Mouse (Mus musculus) cerebellum, adult 11-12 months (tissue): Measurements from ENCODE around the gene Traf7.

Source experiments
- DNase-seq: peaks from one replicate; pipeline ENCODE4 v3.0.0; 2022

Gene Traf7

DNA sequence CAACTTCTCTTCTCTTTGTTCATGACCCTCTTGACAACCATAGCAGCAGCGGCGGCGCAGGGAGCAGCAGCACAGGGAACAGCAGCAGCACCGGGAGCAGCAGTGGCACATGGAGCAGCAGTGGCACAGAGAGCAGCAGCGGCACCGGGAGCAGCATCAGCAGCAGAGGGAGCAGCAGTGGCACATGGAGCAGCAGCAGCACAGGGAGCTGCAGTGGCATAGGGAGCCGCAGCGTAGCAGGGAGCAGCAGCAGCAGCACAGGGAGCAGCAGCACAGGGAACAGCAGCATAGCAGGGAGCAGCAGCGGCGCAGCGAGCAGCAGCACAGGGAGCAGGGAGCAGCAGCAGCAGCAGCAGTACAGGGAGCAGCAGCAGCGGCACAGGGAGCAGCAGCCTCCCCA, 16.9 kb upstream of the Traf7 start:
- peak; percentile 19 for DNase-seq

DNA sequence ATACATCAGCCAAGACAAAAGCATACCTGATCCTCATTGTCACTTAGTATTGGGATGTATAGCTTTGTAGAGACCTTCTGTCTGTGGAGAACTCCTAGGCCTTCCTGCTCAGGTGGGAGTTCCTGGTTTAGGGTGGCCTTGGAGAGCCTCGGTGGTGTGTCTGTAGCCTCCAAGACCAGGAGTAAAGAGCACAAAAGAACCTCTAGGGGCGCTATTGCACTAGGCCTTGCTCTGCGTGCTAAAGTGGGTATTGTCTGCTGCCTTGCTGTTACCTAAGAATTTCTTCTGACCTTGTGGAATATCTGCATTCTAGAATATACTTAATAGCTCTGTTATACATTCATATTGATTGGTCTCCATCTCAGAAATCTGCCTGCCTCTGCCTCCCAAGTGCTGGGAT, 12.6 kb upstream of the Traf7 start:
- no peak for DNase-seq

DNA sequence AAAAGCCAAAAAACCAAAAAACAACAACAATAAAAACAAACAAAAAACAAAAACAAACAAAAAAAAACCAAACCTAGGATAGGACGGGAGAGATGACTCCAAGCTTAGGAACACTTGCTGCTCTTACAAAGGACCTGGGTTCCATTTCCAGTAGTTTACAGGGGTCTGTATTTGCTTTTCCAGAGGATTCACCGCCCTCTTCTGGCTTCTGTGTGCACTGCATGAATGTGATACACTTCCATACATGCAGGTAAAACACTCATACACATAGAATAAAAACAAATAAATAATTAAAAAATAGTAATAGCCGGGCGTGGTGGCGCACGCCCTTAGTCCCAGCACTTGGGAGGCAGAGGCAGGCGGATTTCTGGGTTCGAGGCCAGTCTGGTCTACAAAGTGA, 11.2 kb upstream of the Traf7 start:
- DNase-seq: peak; percentile 54

DNA sequence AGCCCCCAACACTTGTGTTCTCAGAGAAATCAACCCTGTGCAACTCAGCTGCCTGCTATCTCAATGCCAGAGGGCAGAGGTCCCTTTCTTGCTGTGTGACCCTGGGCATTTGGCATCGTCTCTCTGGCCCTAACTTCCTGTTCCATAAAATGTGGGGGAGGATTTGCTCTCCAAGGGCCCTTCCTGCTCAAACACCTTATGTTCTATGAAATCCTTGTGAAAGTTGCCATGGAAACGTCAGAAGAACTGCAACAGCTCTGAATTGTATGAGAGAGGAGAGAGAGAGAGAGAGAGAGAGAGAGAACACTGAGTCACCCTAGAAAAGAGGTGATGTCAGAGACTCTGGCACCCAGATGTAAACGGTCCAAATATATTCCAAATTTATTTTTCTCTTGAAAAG, 9.8 kb upstream of the Traf7 start:
- DNase-seq: no peak

DNA sequence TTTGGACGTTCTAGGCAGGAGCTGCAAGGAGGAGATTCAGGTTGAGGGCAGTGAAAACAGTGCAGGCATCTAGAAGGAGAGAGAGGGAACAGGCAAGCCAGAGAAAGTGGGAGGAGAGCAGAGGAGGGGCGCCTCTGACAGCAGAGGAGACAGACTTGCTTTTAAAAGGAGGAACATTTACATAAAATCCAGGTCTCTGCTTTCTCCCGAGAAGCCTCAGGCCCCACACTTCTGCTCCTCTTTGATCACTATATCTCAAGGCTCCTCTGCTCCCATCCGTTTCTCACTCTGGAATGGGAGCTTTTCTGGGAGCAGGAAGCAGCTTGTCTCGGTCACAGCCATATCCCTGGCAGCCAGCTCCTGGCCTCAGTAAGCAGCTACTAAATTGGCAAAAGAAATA, 7.6 kb upstream of the Traf7 start:
- no peak for DNase-seq

DNA sequence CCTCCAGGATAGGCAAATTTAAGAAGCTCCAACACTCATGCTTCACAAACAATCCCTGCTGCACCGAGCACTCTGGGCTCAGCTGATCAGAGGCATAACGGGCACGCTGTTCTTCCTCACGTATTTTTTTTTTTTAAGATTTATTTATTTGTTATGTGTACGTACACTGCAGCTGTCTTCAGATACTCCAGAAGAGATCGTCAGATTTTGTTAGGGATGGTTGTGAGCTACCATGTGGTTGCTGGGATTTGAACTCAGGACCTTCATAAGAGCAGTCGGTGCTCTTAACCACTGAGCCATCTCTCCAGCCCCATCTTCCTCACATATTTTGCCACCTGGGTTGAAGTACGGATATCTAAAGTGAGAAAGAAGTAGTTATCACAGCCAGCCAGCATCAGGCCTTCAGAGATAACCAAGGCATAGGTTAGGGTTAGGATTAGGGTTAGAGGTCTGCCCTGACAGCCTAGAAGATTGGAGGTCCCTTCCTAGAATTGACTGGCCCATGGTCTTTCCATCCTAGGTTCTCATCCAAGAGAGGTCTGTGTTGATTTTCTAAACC, 6.5 kb upstream of the Traf7 start, which contains the start of gene Rab26:
Gene Rab26 (minus strand): TSS at position 51 of the 559 bp plus-strand sequence.
- no peak for DNase-seq

DNA sequence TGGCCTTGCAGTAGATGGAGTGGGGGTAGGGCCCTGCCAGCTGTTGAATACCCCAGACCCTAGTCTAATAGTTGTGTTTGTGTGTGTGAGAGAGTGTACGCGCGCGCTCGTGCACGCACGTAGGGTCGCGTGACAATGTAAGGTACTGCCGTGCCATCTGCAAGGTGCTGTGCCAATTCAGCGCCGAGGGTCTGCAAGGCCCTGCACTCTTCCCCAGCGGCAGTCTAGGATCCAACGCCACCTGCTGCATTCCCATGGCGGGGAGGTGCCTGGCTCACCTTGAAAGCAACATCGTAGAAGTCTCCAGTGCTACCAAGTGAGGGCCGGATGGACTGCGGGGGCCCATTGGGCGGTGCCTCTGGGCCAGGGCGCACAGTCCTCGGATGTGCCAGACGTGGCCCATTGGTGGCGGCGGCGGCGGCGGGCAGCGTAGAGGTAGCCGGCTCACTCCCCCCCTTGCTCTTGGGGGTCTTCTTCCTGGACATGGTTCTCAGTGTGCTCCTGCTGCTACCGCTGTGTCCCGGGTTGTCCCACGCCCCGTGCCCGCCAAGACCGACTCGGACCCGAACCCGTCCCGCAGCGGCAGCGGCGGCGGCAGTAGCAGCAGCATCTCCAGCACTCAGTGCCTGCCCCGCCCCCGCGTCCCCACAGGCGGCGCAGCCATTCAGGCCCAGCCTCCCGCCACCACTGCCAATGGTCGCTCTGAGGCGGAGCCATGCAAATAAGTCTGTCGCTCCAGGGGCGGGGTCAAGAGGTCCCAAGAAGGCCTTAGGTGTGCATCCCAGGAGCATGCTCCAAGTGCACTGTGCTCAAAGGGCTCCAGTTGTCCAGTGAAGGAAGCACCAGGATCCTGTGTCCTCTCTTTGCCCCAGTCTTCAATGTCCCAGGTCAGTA, 5.6 kb upstream of the Traf7 start:
- DNase-seq: peak; percentile 96

DNA sequence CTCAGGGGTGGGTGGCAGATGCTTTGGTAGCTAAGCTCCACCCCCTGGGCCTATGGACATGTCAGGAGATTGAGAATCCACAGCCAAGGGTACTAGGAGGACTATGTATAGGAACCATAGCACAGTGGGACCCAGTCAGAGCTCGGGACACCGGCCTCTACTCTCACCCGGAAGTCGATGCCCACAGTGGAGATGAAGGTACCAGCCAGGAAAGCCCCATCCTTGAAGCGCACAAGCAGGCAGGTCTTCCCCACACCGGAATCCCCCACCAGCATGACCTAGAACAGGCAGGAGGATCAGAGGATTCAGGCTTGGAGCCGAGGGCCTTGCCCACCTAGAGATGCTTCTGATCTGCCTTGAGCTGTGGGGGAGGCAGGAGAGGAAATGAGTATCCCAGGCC, 4.3 kb upstream of the Traf7 start:
- peak; percentile 53 for DNase-seq

DNA sequence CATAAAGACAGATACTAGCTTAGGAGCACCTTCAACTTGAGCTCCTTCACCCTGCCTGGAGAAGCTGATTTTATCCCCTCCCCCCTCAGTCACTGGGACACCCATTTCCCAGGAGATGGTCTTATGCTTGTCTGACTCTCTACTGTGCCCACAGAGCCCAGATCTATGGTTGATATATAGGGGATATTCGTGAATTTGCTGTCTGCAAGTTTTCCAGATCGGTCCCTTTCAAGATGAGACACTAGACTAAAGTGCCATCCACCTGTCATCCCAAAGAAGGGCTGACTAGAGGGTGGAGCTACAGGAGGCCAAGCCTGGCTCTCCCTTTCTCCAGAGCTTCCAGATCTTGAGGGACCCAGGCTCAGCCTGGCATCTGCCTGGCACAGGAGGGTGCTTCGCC, 3.3 kb upstream of the Traf7 start:
- DNase-seq: no peak

DNA sequence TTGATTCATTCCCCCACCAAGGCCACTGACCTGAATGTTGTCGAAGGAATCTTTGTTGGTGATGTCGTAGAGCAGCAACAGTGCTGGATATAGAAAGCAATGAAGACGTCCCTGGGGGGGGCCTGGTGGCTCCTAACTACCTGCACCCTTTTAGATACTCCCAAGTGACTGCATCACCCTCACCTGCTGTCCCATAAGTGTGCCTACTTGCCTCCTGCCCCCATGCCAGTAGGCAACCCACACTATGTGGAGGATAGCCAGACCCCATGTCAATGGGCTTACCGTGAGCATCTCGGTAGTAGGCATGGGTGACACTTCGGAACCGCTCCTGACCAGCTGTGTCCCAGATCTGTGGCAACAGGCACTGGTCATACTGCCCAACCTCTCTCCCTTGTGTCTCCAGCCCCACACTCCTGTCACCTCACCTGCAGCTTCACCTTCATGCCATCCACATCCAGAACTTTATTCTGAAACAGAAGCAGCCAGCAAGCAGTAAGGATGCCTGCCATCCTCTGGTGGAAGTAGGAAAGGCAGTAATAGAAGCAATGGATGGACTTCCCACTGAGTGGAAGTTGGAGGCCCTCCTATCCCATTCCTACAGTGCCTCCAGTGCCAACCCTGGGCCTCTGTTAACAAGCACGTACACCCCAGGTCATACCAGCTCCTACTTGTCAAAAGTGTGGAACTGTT, 2.8 kb upstream of the Traf7 start:
- DNase-seq: no peak

DNA sequence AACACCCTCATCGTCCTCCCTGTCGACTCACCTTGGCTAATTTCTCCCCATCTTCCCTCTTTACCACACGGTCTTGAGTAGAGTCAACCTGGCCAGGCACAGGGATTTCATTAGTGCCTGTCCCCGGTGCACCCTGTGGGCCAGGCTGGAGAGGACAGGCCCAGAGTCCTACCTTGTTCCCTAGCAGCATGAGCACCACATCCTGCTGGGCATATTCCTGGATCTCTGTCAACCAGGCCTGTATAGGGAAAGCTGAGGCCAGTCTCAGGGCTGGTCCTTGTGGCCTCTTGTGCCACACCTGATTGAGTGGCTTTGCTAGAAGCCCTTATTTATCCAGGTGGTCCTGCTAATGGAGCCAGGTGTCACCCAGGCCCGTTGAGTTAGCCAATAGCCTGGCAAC, 2.1 kb upstream of the Traf7 start:
- DNase-seq: no peak

DNA sequence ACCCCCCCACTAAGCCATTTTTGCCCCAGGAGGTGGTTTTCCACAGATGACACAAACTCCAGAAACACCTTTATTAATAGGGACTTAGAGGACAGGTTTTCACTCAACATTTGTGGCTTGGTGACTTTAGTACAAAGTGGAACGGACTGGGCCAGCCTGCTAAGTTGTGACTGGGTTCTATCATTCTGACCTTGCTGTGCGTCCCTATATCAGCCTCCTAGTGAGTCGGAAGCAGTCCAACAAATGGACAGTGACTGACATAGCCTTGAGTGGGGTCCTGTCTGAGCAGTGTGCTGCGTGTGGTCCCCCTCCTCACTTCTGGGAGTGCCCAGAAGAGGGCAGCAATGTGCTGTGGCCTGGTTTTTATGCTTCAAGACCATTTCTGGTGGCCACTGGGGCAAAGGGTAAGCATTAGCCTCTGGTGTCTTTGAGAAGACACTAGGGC, 1.3 kb upstream of the Traf7 start:
- peak; percentile 70 for DNase-seq

DNA sequence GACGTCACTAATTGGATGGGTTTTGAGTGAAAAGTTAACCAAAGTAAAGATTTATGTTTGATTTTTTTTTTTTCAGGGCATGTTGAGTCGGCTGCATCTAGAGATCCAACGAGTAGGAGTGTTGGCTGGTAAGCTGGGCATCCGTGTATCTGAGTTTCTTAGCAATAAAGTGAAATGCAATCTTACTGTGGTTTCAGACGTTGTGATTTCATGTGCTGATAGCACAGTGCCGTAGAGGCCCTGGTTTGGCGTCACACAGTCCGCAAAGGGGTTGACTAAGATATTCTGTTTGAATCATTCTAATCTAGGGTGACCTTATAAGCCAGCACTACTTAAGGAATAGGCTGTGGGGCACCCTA, 801 bp upstream of the Traf7 start:
- no peak for DNase-seq

DNA sequence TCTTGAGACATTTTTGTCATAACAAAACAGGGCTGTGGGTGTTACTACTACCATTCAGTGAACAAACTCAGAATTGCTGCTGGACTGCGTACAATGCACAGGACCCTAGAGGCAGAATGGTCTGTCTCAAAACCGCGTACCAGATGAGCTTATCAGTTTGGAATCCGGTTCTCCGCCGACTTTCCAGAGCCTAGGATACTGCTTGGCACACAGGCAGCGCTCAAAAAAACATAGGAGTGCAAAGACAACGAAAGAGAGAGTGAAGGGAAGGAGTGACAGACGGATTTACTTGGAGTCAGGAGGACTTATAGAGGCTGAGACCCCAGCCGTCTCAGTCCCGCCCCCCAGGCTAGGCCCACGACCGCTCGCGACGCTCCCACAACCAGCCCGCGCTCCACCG, 423 bp downstream of the Traf7 start:
- no peak for DNase-seq

DNA sequence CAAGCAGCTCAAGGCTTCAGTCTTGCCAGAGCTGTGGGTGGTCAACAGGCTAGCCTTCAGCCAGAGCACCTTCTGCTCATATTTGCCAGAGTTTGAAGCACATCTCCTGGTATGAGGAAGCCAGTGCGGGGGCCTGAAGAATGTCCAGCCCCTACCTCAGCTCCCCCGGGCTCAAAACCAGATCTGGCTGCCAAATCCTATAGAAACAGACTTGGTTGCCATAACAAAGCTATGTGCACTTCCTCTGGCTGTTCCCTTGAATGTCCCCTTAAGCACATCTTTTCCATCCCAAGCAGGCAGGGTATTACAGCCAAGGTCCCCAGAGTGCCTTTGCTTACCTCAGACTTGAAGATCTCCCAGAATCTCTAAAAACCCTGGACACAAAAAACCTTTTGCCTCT, 3.0 kb downstream of the Traf7 start:
- no peak for DNase-seq

DNA sequence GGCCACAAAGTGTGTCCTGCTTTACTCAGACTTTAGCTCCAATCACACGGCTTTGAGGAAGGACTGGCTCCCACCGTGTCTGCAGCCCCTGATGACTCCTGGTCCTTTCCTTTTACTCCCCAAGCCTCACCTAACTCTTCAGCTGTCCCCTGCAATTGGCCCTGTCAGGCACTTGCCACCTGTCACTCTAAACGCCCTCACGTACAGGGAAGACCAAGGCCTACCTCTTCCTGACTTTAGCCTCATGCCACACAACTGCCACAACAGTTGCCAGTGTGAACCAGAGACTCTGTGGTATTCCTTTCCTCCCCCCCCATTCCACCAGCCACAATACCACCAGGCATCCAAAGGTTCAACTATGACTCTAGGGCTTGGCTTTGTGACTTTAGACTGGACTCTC, 7.3 kb downstream of the Traf7 start:
- no peak for DNase-seq

DNA sequence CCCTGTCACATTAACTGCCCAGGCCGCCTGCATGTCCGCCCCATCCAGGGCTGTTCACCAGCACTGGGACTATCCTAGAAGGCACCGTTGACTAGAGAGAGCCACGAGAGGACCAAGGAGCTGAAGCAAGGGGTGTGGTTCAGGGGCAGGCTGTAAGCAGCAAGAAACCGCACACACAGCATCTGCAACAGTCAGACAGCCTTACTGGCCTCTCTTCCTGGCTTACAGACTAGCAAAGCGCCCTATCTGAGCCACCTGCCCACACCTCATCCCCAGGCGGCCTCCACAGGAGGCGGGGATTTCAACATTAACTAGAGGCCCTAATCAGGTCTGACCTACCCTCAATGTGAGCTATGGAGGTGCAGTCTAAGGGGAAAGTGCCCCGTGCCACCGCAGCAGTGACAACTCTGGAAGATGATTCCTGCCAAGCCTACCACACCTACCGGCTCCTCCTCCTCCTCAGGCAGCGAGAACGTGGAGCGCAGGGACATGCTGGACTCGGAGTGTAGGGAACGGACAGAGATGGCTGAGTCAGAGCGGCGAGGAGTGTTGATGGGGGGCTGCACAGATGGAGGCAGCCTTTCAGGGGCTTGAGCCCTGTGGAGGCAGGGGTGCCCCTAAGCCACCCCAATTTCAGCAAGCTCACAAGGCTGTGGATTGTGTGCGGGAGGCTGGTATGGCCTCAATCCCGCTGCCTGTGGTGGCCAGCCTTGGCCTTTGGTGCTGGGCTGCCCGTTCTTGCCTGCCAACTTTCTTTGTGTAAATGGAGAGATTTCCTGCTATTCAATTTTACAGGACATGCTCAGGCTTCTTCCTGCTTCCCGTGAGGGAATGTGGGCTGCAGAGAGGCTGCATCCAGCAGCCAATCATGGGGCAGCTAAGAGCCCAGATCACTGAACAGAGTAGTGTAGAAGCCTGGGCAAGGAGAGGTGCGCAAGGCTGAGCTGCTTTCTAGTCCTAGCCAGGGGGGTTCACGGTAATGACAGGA, 13.2 kb downstream of the Traf7 start:
- DNase-seq: no peak

DNA sequence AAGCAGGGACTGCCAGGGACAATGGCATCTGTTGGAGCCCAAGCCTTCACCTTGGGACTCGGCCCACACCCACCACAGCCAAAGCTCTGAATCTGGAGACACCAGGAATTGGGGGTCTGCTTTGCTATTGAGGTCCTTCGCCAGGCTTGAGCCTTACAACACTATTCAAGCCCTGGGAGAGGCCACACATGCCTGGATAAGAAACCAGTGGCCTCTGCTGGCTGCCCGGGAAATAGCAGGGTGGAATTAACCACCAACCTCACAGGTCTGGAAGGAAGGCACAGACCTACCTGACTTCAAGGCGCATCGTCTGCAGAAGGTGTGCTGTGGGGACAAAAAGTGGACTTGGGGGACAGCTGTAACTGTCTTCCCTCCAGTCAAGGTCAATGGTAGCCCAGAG, 14.1 kb downstream of the Traf7 start:
- DNase-seq: peak; percentile 56

DNA sequence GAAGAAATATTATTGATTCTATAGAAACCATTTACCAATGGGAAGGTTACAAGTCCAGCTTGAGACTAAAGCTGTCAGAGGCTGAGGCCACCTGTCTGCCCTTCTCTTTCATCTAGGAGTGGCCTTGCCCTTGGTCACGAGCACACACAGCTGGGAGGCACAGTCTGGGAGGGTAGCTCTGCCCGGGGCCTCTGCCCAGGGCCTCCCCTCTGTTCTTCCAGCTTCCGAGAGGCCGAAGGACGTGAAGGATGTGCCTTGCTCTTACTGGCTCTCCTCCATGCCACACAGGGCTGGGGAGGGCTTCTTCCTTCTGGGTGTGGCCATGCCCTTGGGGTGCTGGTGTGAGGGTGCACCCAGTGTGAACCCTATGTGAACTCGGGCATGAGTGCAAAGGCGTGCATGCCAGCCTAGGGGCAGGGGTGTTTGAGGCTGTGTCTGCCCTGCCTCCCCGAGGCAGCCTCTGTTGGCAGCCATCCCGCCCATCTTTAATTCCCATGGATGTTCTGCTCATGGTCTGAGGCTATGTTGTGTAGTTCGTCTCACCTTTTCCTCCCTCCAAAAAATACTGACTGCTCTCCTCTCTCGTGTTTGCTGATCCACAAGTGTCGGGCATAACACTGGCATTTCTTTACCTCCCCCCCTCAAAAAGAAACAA, 19.8 kb downstream of the Traf7 start:
- no peak for DNase-seq

DNA sequence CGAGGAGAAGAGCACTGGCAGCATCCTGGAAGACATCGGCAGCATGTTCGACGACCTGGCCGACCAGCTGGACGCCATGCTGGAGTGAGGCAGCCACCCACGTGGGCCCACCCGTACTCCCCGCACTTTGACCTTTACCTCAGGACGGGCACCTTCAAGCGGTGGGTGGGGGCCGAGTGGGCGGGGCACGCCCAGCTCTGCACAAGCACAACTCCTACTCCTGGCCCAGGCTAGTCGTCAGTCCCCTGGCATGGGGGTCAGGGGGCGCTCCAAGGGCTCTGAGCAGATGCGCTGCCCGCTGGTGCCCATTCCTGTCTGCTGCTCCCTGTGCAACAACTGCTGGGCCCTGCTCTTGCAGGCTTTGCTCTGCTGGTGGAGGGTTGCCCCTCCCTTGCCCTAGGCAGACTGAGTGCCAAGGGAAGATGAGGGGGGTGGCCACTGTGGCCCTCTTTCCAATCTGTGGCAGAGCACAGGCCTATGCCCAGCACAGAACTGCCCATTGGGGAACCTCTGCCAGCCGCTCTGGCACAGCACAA, 20.5 kb downstream of the Traf7 start:
- DNase-seq: peak; percentile 56

DNA sequence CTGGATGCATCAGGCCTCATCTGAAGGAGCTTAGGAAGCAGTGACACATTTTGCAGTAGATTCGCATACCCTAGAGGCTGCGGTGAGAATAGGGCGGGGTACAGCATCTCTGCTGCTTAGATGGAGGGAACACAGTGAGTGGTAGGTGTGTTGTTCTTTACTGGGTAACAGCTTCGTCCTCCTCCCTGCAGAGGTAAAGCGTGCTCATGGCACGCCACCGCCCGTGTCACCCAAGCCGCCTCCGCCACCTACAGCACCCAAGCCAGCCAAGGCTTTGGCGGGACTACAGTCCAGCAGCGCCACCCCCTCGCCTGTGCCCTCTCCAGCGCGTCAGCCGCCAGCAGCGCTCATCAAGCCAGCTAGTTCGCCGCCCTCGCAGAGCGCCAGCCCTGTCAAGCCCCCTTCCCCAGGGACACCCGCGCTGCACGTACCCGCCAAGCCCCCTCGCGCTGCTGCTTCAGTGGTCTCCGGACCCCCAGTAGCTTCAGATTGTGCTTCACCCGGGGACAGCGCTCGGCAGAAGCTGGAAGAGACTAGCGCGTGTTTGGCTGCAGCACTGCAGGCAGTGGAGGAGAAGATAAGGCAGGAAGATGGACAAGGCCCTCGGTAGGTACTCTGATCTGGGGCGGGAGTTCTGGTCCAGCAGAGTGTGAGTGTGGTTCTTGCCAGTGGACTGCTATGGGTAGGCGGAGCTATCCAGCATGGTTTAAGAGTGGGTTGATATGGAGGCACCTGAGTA, 21.2 kb downstream of the Traf7 start:
- peak; percentile 62 for DNase-seq
